Mouse (Mus musculus) megakaryocyte, adult 5-6 weeks (primary cell): ENCODE data around the gene Pak4. TPM values are rescaled to one million over a fixed set of nuclear protein-coding genes. Genes with fewer than 3 reads are reported as not detected.
A peak's percentile ranks its signal among the peaks of the same experiment; 100 is the strongest.
"Not testable (repeated sequence)": the region's sequence is repeated elsewhere in the genome, so short reads cannot be mapped to it uniquely, and the experiment has no call there.

ENCODE experiments used
- ATAC-seq: 2 replicates; pipeline ENCODE4 v1.8.0; 2016; ENCODE audit warnings: mild to moderate bottlenecking, inconsistent platforms; ENCODE audit not compliant: poor library complexity, severe bottlenecking
- total RNA-seq, 2 experiments: library from RNA; stranded (forward) in 1 of 2; stranded (reverse) in 1 of 2; fragments of 153-499, 151-499 nt in 1 of 2; fragments of 221-1000, 200-1000 nt in 1 of 2; gene quantifications; 2 replicates each; pipeline versions ENCODE4 v1.2.3 to v1.2.4; 2015 to 2017

The Pak4 gene
- total RNA-seq (2015) (10.0 and 12.8 TPM in 2 replicates), total RNA-seq (2017) (9.9 and 11.7 TPM in 2 replicates)

- peak; percentile 98 for ATAC-seq
These were observed at the start of gene Pak4, which contains the start of gene Samd4b for GRCm38 (mm10) chr7:28597642-28598446. Gene Pak4 (minus strand): TSS chr7:28598185. Gene Samd4b (minus strand): TSS chr7:28598144.

- ATAC-seq = no peak
These were observed 49.0 kb upstream of the Pak4 start for GRCm38 (mm10) chr7:28647016-28647415.

GRCm38 (mm10) chr7:28645947-28646475 is 48.0 kb upstream of the Pak4 start:
- no peak for ATAC-seq

GRCm38 (mm10) chr7:28645366-28645765 is 47.4 kb upstream of the Pak4 start:
- ATAC-seq = no peak

- ATAC-seq = no peak
These were observed 43.6 kb upstream of the Pak4 start for GRCm38 (mm10) chr7:28641546-28641945.

GRCm38 (mm10) chr7:28637511-28637910 is 39.5 kb upstream of the Pak4 start:
- ATAC-seq = no peak

- ATAC-seq = no peak
These were observed 36.1 kb upstream of the Pak4 start for GRCm38 (mm10) chr7:28634128-28634527.

- ATAC-seq = no peak
These were observed 33.1 kb upstream of the Pak4 start, which contains the start of gene Acp7 for GRCm38 (mm10) chr7:28631073-28631472. Gene Acp7 (minus strand): TSS chr7:28631332.

- ATAC-seq = no peak
These were observed 26.8 kb upstream of the Pak4 start for GRCm38 (mm10) chr7:28624791-28625190.

- no peak for ATAC-seq
These were observed 21.2 kb upstream of the Pak4 start for GRCm38 (mm10) chr7:28619098-28619715.

- ATAC-seq = no peak
These were observed 8.0 kb upstream of the Pak4 start for GRCm38 (mm10) chr7:28605951-28606350.

- not testable (repeated sequence) for ATAC-seq
These were observed 5.8 kb upstream of the Pak4 start for GRCm38 (mm10) chr7:28603788-28604187.

GRCm38 (mm10) chr7:28603136-28603535 is 5.2 kb upstream of the Pak4 start:
- ATAC-seq = no peak

- ATAC-seq = no peak
These were observed 3.7 kb upstream of the Pak4 start for GRCm38 (mm10) chr7:28601668-28602067.

GRCm38 (mm10) chr7:28601029-28601428 is 3.0 kb upstream of the Pak4 start:
- ATAC-seq = peak; percentile 44

GRCm38 (mm10) chr7:28598951-28599350 is 966 bp upstream of the Pak4 start:
- no peak for ATAC-seq

GRCm38 (mm10) chr7:28597277-28597570 is 761 bp downstream of the Pak4 start:
- no peak for ATAC-seq

GRCm38 (mm10) chr7:28596436-28597276 is 1.3 kb downstream of the Pak4 start:
- peak; percentile 22; the same call in 1 of the 2 replicates for ATAC-seq

- no peak for ATAC-seq
These were observed 2.1 kb downstream of the Pak4 start for GRCm38 (mm10) chr7:28595751-28596435.
